Mouse (Mus musculus) cerebellum, adult 2 months (tissue): ENCODE measurements around the gene Tmem219. TPM values are rescaled to one million over a fixed set of nuclear protein-coding genes. Genes with fewer than 3 reads are reported as not detected.

Experiments
- DNase-seq, 2 experiments: peaks; one replicate each; pipeline ENCODE4 v3.0.0; 2021
- H3K27ac ChIP-seq: fragments of 200-500 bp; 2 replicates; pipeline ENCODE4 v1.5.1; 2012; ENCODE audit warnings: low read length, control low read depth, inconsistent platforms; ENCODE audit not compliant: insufficient read depth
- H3K27me3 ChIP-seq: fragments of 200-500 bp; 2 replicates; pipeline ENCODE4 v1.6.1; 2012; ENCODE audit warnings: inconsistent platforms, mild to moderate bottlenecking, low read length, moderate library complexity; ENCODE audit not compliant: control insufficient read depth, insufficient read depth
- H3K4me1 ChIP-seq: fragments of 200-500 bp; 2 replicates; pipeline ENCODE4 v1.6.1; 2011; ENCODE audit warnings: low read length; ENCODE audit not compliant: control insufficient read depth, insufficient read depth
- H3K4me3 ChIP-seq: fragments of 200-500 bp; replicated peaks from 2 replicates; pipeline ENCODE3; 2011; ENCODE audit warnings: mild to moderate bottlenecking, low read depth, low read length, control low read depth; ENCODE audit not compliant: insufficient read depth
- CTCF ChIP-seq: fragments of 200-500 bp; IDR thresholded peaks from 2 replicates; pipeline ENCODE4 v1.5.1; 2011; ENCODE audit warnings: low read depth, mild to moderate bottlenecking, control low read depth, low read length, moderate library complexity, borderline replicate concordance; ENCODE audit not compliant: insufficient read depth
- POLR2A ChIP-seq: fragments of 200-500 bp; IDR thresholded peaks from 2 replicates; pipeline ENCODE4 v1.6.1; 2011; ENCODE audit warnings: low read length, control low read depth, borderline replicate concordance; ENCODE audit not compliant: insufficient read depth
- WGBS: fragments of 180-500 bp; shearing (Covaris S2); methylation state at CpG from one replicate; pipeline ENCODE4 v1.1.7; 2018; 5-methylcytosine and 5-hydroxymethylcytosine counted together
- polyA plus RNA-seq: library from polyadenylated mRNA; depleted of rRNA; stranded (reverse); fragments of >200 nt; gene quantifications from 2 replicates; pipeline ENCODE4 v1.2.3, GENCODE M21; 2012

The Tmem219 gene
- polyA plus RNA-seq, 1 experiment: 29.8 TPM

GRCm38 (mm10) chr7:126867534-126867933 lies 55.2 kb downstream of the Tmem219 start:
- Histone ChIP-seq H3K4me1 (peaks cover 11% of the 10 kb centered on the region; the same call in 1 of the 2 replicates), H3K27me3 (no peaks in the 10 kb centered on the region), H3K27ac (no peak overlapping the region), H3K4me3 (no peak overlapping the region)
- WGBS: 88% methylated on average over 2 of the region's 2 CpGs
- TF ChIP-seq CTCF: no peak
- no peak for DNase-seq

DNA sequence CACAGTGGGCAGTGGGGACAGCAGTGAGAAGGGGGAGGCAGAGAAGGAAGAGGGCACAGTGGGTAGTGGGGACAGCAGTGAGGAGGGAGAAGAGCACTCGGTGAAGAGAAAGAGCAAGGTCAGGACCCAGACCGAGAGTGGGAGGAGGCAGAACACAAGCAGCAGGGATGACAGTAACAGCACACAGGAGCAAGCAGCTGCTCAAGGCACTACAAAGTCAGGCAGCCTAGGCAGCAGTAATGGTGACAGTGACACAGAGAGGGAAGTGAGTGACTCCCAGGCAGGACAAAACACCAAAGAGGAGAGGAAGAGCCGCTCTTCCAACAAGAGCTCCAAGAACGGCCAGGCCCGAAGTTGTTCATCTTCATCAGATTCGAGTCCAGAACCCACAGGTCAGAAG lies 58.9 kb downstream of the Tmem219 start:
- H3K27ac ChIP-seq: no peak overlapping the region
- H3K4me1 ChIP-seq: peaks cover 11% of the 10 kb centered on the region; the same call in 1 of the 2 replicates
- WGBS: 46% methylated on average over 6 of the region's 6 CpGs
- DNase-seq: no peak
- H3K27me3 ChIP-seq: no peaks in the 10 kb centered on the region
- TF ChIP-seq CTCF (no peak), POLR2A (no peak)
- H3K4me3 ChIP-seq: no peak overlapping the region

GRCm38 (mm10) chr7:126862147-126862784 lies 60.5 kb downstream of the Tmem219 start, which contains the start of gene Ino80e:
Ino80e (minus strand) TSS chr7:126862377.
- peak within 1 kb of the TSS; percentile 79 for H3K27ac ChIP-seq
- H3K4me1 ChIP-seq: peaks cover 11% of the 10 kb centered on the region; the same call in 1 of the 2 replicates
- no peaks in the 10 kb centered on the region for H3K27me3 ChIP-seq
- DNase-seq: peak; percentile 95 to 96
- H3K4me3 ChIP-seq: peak within 1 kb of the TSS; percentile 96
- TF ChIP-seq POLR2A (peak; percentile 58; the same call in 1 of the 2 replicates), CTCF (no peak)
- WGBS: under 1% methylated on average over 41 of the region's 41 CpGs

- peaks cover 11% of the 10 kb centered on the region; the same call in 1 of the 2 replicates for H3K4me1 ChIP-seq
- peak; percentile 97 for DNase-seq
- WGBS: under 1% methylated on average over 42 of the region's 42 CpGs
- no peaks in the 10 kb centered on the region for H3K27me3 ChIP-seq
- H3K4me3 ChIP-seq: peak within 1 kb of the TSS; percentile 96
- TF ChIP-seq CTCF (no peak), POLR2A (peak; percentile 63; the same call in 1 of the 2 replicates)
- H3K27ac ChIP-seq: peak within 1 kb of the TSS; percentile 79
Observed at GRCm38 (mm10) chr7:126861429-126862130, 61.1 kb downstream of the Tmem219 start, which contains the start of gene Hirip3. Hirip3 (plus strand) TSS chr7:126861972.

DNA sequence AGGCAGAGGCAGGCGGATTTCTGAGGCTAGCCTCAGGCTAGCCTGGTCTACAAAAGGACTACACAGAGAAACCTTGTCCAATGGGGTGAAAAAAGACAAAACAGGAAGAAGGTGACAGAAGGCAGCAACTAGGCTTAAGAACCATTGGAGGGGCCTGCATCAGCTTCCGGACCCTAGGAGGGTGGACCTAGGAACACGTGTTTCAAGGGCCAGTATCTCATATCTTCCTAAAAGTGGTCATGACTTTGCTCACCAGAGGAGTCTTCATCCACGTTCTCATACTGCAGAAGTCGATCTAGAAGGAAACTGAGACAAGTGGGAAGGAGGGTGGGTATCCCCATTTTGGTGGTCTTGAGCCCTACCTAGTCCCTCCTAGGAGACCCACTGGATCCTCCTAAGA lies 61.7 kb downstream of the Tmem219 start:
- Histone ChIP-seq H3K27me3 (no peaks in the 10 kb centered on the region), H3K27ac (no peak overlapping the region), H3K4me1 (peaks cover 12% of the 10 kb centered on the region; the same call in 1 of the 2 replicates), H3K4me3 (peak overlapping the region; percentile 96)
- WGBS: 53% methylated on average over 5 of the region's 5 CpGs
- TF ChIP-seq POLR2A: no peak
- DNase-seq: no peak

GRCm38 (mm10) chr7:126856741-126857420 lies 65.8 kb downstream of the Tmem219 start:
- Histone ChIP-seq H3K4me1 (peaks cover 10% of the 10 kb centered on the region), H3K4me3 (no peak overlapping the region), H3K27me3 (no peaks in the 10 kb centered on the region), H3K27ac (no peak overlapping the region)
- WGBS: 70% methylated on average over 9 of the region's 9 CpGs
- TF ChIP-seq CTCF: no peak
- no peak for TF ChIP-seq POLR2A
- no peak for DNase-seq

- Histone ChIP-seq H3K4me1 (peaks cover 10% of the 10 kb centered on the region), H3K27me3 (no peaks in the 10 kb centered on the region), H3K27ac (peak overlapping the region; percentile 26), H3K4me3 (no peak overlapping the region)
- peak; percentile 43; the same call in 1 of the 2 replicates for TF ChIP-seq CTCF
- TF ChIP-seq POLR2A: no peak
- 11% methylated on average over 3 of the region's 3 CpGs for WGBS
- DNase-seq: peak; percentile 52 to 66
Observed at GRCm38 (mm10) chr7:126855641-126856040, 67.1 kb downstream of the Tmem219 start.
